Mouse (Mus musculus): ENCODE results near the gene Khdrbs2. TPM values are rescaled to one million over a fixed set of nuclear protein-coding genes. Genes with fewer than 3 reads are reported as not detected.

The Khdrbs2 gene
- total and polyA plus RNA-seq, 3 experiments: 0.22 TPM; not detected in 2

GRCm38 (mm10) chr1:32429493-32429892 lies 257.0 kb downstream of the Khdrbs2 start:
- ATAC-seq (ENCODE audit: extremely low read depth, insufficient number of reproducible peaks, low FRiP score, poor library complexity, severe bottlenecking): no peak
- TF ChIP-seq TAL1 (conservative IDR thresholded peaks at IDR 0.05; ENCODE audit: low read depth, low read length) (no peak), GATA1 (IDR thresholded peaks at IDR 0.05; ENCODE audit: borderline replicate concordance, low read length) (no peak)
- no peaks in the 10 kb centered on the region for H3K36me3 ChIP-seq (replicated peaks)
- H3K27me3 ChIP-seq (ENCODE audit: insufficient read depth, low read length): no peaks in the 10 kb centered on the region
- no peak for DNase-seq (ENCODE audit: low spot score)
- H3K9me3 ChIP-seq (replicated peaks): no peaks in the 10 kb centered on the region
- H3K4me1 ChIP-seq (ENCODE audit: insufficient read depth, low read depth, low read length): no peaks in the 10 kb centered on the region
- no peak overlapping the region for H3K4me3 ChIP-seq (ENCODE audit: low read depth, low read length)

DNA sequence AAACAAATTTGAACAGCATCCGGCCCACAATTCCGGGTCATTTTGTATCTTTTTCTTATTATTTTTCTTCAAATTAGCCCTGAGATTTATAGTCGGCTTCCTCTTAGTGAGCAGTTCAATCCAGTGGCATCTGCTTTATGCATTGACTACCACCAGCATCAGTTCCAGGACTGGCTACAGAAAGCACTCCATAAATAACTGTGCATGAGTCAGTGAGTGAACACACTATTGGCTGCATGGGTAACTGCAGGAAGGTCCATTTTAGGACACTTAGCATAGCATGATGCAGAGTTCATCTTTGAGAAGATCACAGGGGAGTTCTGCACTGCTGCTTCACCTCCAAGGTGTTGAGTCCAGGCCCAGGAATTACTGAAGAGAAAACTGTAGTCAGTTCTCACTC lies 258.0 kb downstream of the Khdrbs2 start:
- Histone ChIP-seq H3K4me3 (ENCODE audit: low read depth, low read length) (no peak overlapping the region), H3K4me1 (ENCODE audit: insufficient read depth, low read depth, low read length) (no peaks in the 10 kb centered on the region), H3K9me3 (replicated peaks) (no peaks in the 10 kb centered on the region), H3K27me3 (ENCODE audit: insufficient read depth, low read length) (no peaks in the 10 kb centered on the region), H3K36me3 (replicated peaks) (no peaks in the 10 kb centered on the region)
- ATAC-seq (ENCODE audit: extremely low read depth, insufficient number of reproducible peaks, low FRiP score, poor library complexity, severe bottlenecking) (no peak), DNase-seq (ENCODE audit: low spot score) (no peak)
- TF ChIP-seq TAL1 (conservative IDR thresholded peaks at IDR 0.05; ENCODE audit: low read depth, low read length) (no peak), CTCF (IDR thresholded peaks at IDR 0.05; ENCODE audit: low read depth, low read length) (no peak), POLR2AphosphoS5 (IDR thresholded peaks at IDR 0.05; ENCODE audit: insufficient replicate concordance, low read depth, low read length) (no peak), GATA2 (IDR thresholded peaks at IDR 0.05; ENCODE audit: borderline replicate concordance, low read depth, low read length) (no peak), GATA1 (IDR thresholded peaks at IDR 0.05; ENCODE audit: borderline replicate concordance, low read length) (no peak)

GRCm38 (mm10) chr1:32433118-32433517 lies 260.6 kb downstream of the Khdrbs2 start:
- Histone ChIP-seq H3K4me1 (ENCODE audit: insufficient read depth, low read depth, low read length) (no peaks in the 10 kb centered on the region), H3K9me3 (replicated peaks) (no peaks in the 10 kb centered on the region), H3K36me3 (replicated peaks) (no peaks in the 10 kb centered on the region), H3K4me3 (ENCODE audit: low read depth, low read length) (no peak overlapping the region), H3K27me3 (ENCODE audit: insufficient read depth, low read length) (no peaks in the 10 kb centered on the region)
- ATAC-seq (ENCODE audit: extremely low read depth, insufficient number of reproducible peaks, low FRiP score, poor library complexity, severe bottlenecking): no peak
- DNase-seq (ENCODE audit: low spot score): no peak
- no peak for TF ChIP-seq GATA1 (IDR thresholded peaks at IDR 0.05; ENCODE audit: borderline replicate concordance, low read length)
- TF ChIP-seq POLR2AphosphoS5 (IDR thresholded peaks at IDR 0.05; ENCODE audit: insufficient replicate concordance, low read depth, low read length): no peak
- no peak for TF ChIP-seq GATA2 (IDR thresholded peaks at IDR 0.05; ENCODE audit: borderline replicate concordance, low read depth, low read length)
- no peak for TF ChIP-seq TAL1 (conservative IDR thresholded peaks at IDR 0.05; ENCODE audit: low read depth, low read length)
- no peak for TF ChIP-seq CTCF (IDR thresholded peaks at IDR 0.05; ENCODE audit: low read depth, low read length)

DNA sequence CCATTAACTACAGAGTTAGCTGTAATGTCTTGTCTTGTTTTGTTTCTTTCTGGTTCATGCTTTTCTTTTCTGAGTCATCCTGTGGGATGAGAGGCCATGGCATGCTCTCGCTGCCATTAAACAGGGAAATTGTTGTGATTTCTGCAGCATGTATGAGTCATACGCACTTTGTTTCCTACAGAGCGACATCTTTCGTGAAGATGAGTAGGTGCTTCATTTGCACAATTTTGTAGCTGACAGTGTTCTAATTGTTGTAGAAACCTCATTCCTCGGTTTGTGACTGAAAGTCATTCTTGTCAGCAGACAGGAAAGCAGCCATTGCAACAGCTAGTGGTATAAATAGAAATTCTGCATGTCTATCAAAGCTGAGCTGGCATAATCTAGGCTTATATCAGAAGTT lies 271.4 kb downstream of the Khdrbs2 start:
- Histone ChIP-seq H3K9me3 (replicated peaks) (no peaks in the 10 kb centered on the region), H3K4me1 (ENCODE audit: insufficient read depth, low read depth, low read length) (no peaks in the 10 kb centered on the region), H3K4me3 (ENCODE audit: low read depth, low read length) (no peak overlapping the region), H3K27me3 (ENCODE audit: insufficient read depth, low read length) (no peaks in the 10 kb centered on the region), H3K36me3 (replicated peaks) (no peaks in the 10 kb centered on the region)
- ATAC-seq (ENCODE audit: extremely low read depth, insufficient number of reproducible peaks, low FRiP score, poor library complexity, severe bottlenecking) (no peak), DNase-seq (ENCODE audit: low spot score) (no peak)
- TF ChIP-seq TAL1 (conservative IDR thresholded peaks at IDR 0.05; ENCODE audit: low read depth, low read length) (no peak), GATA1 (IDR thresholded peaks at IDR 0.05; ENCODE audit: borderline replicate concordance, low read length) (no peak), POLR2AphosphoS5 (IDR thresholded peaks at IDR 0.05; ENCODE audit: insufficient replicate concordance, low read depth, low read length) (no peak), CTCF (IDR thresholded peaks at IDR 0.05; ENCODE audit: low read depth, low read length) (no peak), GATA2 (IDR thresholded peaks at IDR 0.05; ENCODE audit: borderline replicate concordance, low read depth, low read length) (no peak)

DNA sequence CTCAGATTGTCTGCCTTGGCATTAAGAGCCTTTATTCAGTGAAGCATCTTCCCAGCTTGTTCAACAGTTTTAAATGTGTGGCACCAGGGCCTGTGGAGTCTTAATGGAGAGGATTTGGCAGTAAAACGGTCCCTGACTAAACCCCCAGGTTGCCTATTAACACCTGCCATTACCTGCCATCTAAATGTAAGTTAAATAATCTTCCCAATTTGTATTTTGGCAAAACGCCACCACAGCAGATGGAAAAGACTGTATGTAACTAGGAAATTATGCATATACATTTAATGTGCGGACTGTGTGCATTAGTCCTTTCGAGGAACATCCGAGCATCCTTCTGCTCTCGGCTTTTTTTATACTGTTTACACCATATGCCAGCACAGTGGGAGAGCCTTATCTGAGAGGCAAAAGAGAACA lies 290.6 kb downstream of the Khdrbs2 start:
- no peaks in the 10 kb centered on the region for H3K27me3 ChIP-seq (ENCODE audit: insufficient read depth, low read length)
- DNase-seq (ENCODE audit: low spot score): no peak
- no peaks in the 10 kb centered on the region for H3K36me3 ChIP-seq (replicated peaks)
- TF ChIP-seq POLR2AphosphoS5 (IDR thresholded peaks at IDR 0.05; ENCODE audit: insufficient replicate concordance, low read depth, low read length) (no peak), TAL1 (conservative IDR thresholded peaks at IDR 0.05; ENCODE audit: low read depth, low read length) (no peak), GATA1 (IDR thresholded peaks at IDR 0.05; ENCODE audit: borderline replicate concordance, low read length) (no peak), CTCF (IDR thresholded peaks at IDR 0.05; ENCODE audit: low read depth, low read length) (no peak), GATA2 (IDR thresholded peaks at IDR 0.05; ENCODE audit: borderline replicate concordance, low read depth, low read length) (no peak)
- H3K4me1 ChIP-seq (ENCODE audit: insufficient read depth, low read depth, low read length): no peaks in the 10 kb centered on the region
- ATAC-seq (ENCODE audit: extremely low read depth, insufficient number of reproducible peaks, low FRiP score, poor library complexity, severe bottlenecking): no peak
- H3K4me3 ChIP-seq (ENCODE audit: low read depth, low read length): no peak overlapping the region
- no peaks in the 10 kb centered on the region for H3K9me3 ChIP-seq (replicated peaks)

DNA sequence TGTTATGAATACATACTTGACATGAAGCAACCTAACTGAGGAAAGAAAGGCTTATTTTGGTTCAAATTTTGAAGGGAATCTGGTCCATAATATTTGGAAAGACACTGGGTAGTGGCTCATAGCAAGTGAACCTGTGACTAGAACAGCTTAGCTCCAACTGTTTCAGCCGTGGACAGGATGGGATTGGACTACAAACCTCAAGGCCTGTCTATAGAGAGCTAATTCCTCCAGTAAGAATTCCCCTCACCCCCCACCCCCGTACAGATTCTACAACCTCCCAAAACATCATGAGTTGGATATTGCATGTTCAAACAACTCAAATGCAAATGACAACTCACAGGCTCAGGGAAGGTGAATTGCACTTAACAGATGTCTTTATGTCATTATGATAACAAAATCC lies 298.5 kb downstream of the Khdrbs2 start:
- Histone ChIP-seq H3K9me3 (replicated peaks) (no peaks in the 10 kb centered on the region), H3K36me3 (replicated peaks) (no peaks in the 10 kb centered on the region)
- no peak for ATAC-seq (ENCODE audit: extremely low read depth, insufficient number of reproducible peaks, low FRiP score, poor library complexity, severe bottlenecking)

More for the DNA sequence above, 298.5 kb downstream of the Khdrbs2 start:
- Histone ChIP-seq H3K4me1 (ENCODE audit: insufficient read depth, low read depth, low read length) (no peaks in the 10 kb centered on the region), H3K4me3 (ENCODE audit: low read depth, low read length) (no peak overlapping the region), H3K27me3 (ENCODE audit: insufficient read depth, low read length) (no peaks in the 10 kb centered on the region)
- TF ChIP-seq TAL1 (conservative IDR thresholded peaks at IDR 0.05; ENCODE audit: low read depth, low read length): no peak
- TF ChIP-seq GATA1 (IDR thresholded peaks at IDR 0.05; ENCODE audit: borderline replicate concordance, low read length): no peak
- no peak for TF ChIP-seq CTCF (IDR thresholded peaks at IDR 0.05; ENCODE audit: low read depth, low read length)
- no peak for TF ChIP-seq GATA2 (IDR thresholded peaks at IDR 0.05; ENCODE audit: borderline replicate concordance, low read depth, low read length)
- no peak for TF ChIP-seq POLR2AphosphoS5 (IDR thresholded peaks at IDR 0.05; ENCODE audit: insufficient replicate concordance, low read depth, low read length)
- DNase-seq (ENCODE audit: low spot score): no peak
